7 mouse cellular contexts compared by ENCODE assay signal in the genomic region with DNA sequence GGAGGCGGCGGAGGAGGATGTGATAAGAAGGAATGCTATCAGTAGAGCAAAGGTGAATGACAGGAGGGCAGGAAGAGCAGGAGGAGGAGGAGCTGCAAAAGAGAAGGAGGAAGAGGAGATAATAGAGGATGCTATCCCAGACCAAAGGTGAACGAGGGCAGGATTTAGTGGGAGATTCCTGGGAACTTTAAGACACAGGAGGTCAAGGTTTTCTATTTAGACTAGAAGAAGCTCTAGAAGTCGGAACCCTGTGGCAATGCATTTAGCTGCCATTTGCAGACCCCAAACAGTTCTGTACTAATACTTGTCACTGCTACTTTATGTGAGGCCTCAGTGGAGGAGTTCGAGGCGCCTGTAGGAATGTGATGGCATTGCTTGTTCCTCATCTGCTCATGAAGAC. TPM values are rescaled to one million over a fixed set of nuclear protein-coding genes. Genes with fewer than 3 reads are reported as not detected.
DNase-seq lines count a peak whose midpoint lies in the region; ATAC-seq and TF ChIP-seq lines count a peak whose summit lies in the region.

A gene (plus strand): TSS at position 301 of the 400 bp plus-strand sequence.

- H3K4me3 ChIP-seq in lung, embryonic 16.5 days (ENCODE audit: low read length), result no peak within 1 kb of the TSS
- no peak within 1 kb of the TSS for H3K4me3 ChIP-seq in embryonic fibroblast, embryonic 13.5 days (ENCODE audit: insufficient read depth, low read length)
- H3K4me3 ChIP-seq in hindbrain, embryonic 14.5 days (replicated peaks; ENCODE audit: low read length), result no peak within 1 kb of the TSS
- no peak within 1 kb of the TSS for H3K4me3 ChIP-seq in liver, postnatal 0 days (ENCODE audit: low read depth, low read length)

- H3K27me3 ChIP-seq in lung, embryonic 16.5 days (ENCODE audit: control insufficient read depth, insufficient read depth, low read depth, low read length), result no peaks in the 10 kb centered on the region
- no peaks in the 10 kb centered on the region for H3K27me3 ChIP-seq in hindbrain, embryonic 14.5 days (ENCODE audit: control insufficient read depth, insufficient read depth, low read length)
- no peaks in the 10 kb centered on the region for H3K27me3 ChIP-seq in liver, postnatal 0 days (ENCODE audit: insufficient read depth, low read length)

- H3K4me2 ChIP-seq in lung, embryonic 16.5 days (ENCODE audit: low read depth, low read length), result no peak within 1 kb of the TSS
- no peak within 1 kb of the TSS for H3K4me2 ChIP-seq in hindbrain, embryonic 14.5 days (replicated peaks)
- H3K4me2 ChIP-seq in liver, postnatal 0 days (ENCODE audit: low read depth, low read length), result no peak within 1 kb of the TSS

- ATAC-seq in lung, embryonic 16.5 days (ENCODE audit: low read depth), result no peak
- ATAC-seq in hindbrain, embryonic 14.5 days (ENCODE audit: low FRiP score), result no peak
- ATAC-seq in liver, postnatal 0 days, result no peak
- no peak for ATAC-seq in frontal cortex, adult (ENCODE audit: low TSS enrichment)
- ATAC-seq in cerebellum, adult (ENCODE audit: insufficient number of reproducible peaks, low FRiP score, low TSS enrichment), result no peak

- H3K9ac ChIP-seq in lung, embryonic 16.5 days (ENCODE audit: low read length), result no peak within 1 kb of the TSS
- no peak within 1 kb of the TSS for H3K9ac ChIP-seq in hindbrain, embryonic 14.5 days
- no peak within 1 kb of the TSS for H3K9ac ChIP-seq in liver, postnatal 0 days (replicated peaks)

- 36% methylated on average over 6 of the region's 6 CpGs for WGBS in lung, embryonic 16.5 days
- WGBS in hindbrain, embryonic 14.5 days, result 85% methylated on average over 6 of the region's 6 CpGs
- WGBS in liver, postnatal 0 days (ENCODE audit: insufficient replicate concordance), result 51% methylated on average over 6 of the region's 6 CpGs

- no peaks in the 10 kb centered on the region for H3K9me3 ChIP-seq in lung, embryonic 16.5 days (ENCODE audit: control insufficient read depth, low read length)
- no peaks in the 10 kb centered on the region for H3K9me3 ChIP-seq in hindbrain, embryonic 14.5 days (ENCODE audit: control insufficient read depth, low read length)
- no peaks in the 10 kb centered on the region for H3K9me3 ChIP-seq in liver, postnatal 0 days (ENCODE audit: low read length)

- no peaks in the 10 kb centered on the region for H3K36me3 ChIP-seq in lung, embryonic 16.5 days (ENCODE audit: control insufficient read depth, insufficient read depth, low read length)
- H3K36me3 ChIP-seq in hindbrain, embryonic 14.5 days (replicated peaks; ENCODE audit: control insufficient read depth, insufficient read depth), result no peaks in the 10 kb centered on the region
- no peaks in the 10 kb centered on the region for H3K36me3 ChIP-seq in liver, postnatal 0 days (replicated peaks; ENCODE audit: insufficient read depth, low read length)

- H3K4me1 ChIP-seq in lung, embryonic 16.5 days (replicated peaks; ENCODE audit: control insufficient read depth, insufficient read depth, low read length), result no peaks in the 10 kb centered on the region
- no peaks in the 10 kb centered on the region for H3K4me1 ChIP-seq in embryonic fibroblast, embryonic 13.5 days (ENCODE audit: control insufficient read depth, insufficient read depth, low read length)
- no peaks in the 10 kb centered on the region for H3K4me1 ChIP-seq in hindbrain, embryonic 14.5 days (replicated peaks; ENCODE audit: control insufficient read depth, insufficient read depth, low read length)
- no peaks in the 10 kb centered on the region for H3K4me1 ChIP-seq in liver, postnatal 0 days (ENCODE audit: insufficient read depth)

- H3K27ac ChIP-seq in lung, embryonic 16.5 days (ENCODE audit: low read length), result no peak within 1 kb of the TSS
- no peak within 1 kb of the TSS for H3K27ac ChIP-seq in embryonic fibroblast, embryonic 13.5 days (ENCODE audit: insufficient read depth, low read length)
- no peak within 1 kb of the TSS for H3K27ac ChIP-seq in hindbrain, embryonic 14.5 days
- H3K27ac ChIP-seq in liver, postnatal 0 days (ENCODE audit: low read depth), result no peak within 1 kb of the TSS

- TF ChIP-seq EP300 in liver, postnatal 0 days (IDR thresholded peaks at IDR 0.05; ENCODE audit: low read depth), result no peak

- DNase-seq in lung, postnatal 36 days, result no peak
- no peak for DNase-seq in hindbrain, embryonic 14.5 days (ENCODE audit: low spot score)
- DNase-seq in liver, postnatal 0 days, result no peak

- no peak for TF ChIP-seq POLR2A in embryonic fibroblast, embryonic 13.5 days (IDR thresholded peaks at IDR 0.05; ENCODE audit: low read depth, low read length)

- TF ChIP-seq CTCF in embryonic fibroblast, embryonic 13.5 days (IDR thresholded peaks at IDR 0.05; ENCODE audit: borderline replicate concordance, insufficient read depth, low read length), result no peak
- TF ChIP-seq CTCF in liver, postnatal 0 days (IDR thresholded peaks at IDR 0.05; ENCODE audit: low read depth), result no peak

RNA-seq across cellular contexts. Expression of the gene that starts here (rescaled TPM):
- polyA plus RNA-seq in lung, embryonic 16.5 days (2015; fragmentation: Nextera tagmentation; extraction: Ambion mirVana), result 16.2 and 19.8 TPM in 2 replicates
- polyA plus RNA-seq in embryonic fibroblast, embryonic 13.5 days (2011; ENCODE audit: insufficient read length, low read depth, missing spikeins), result 39.9 and 59.8 TPM in 2 replicates
- polyA plus RNA-seq in hindbrain, embryonic 14.5 days (2014; fragmentation: Nextera tagmentation; extraction: Ambion mirVana), result 14.3 and 14.9 TPM in 2 replicates
- 14.0 and 15.4 TPM in 2 replicates for polyA plus RNA-seq in liver, postnatal 0 days (2015; fragmentation: Nextera tagmentation; extraction: Ambion mirVana)
